Mouse (Mus musculus) kidney, adult 2 months (tissue): ENCODE data around the gene Siva1. TPM values are rescaled to one million over a fixed set of nuclear protein-coding genes. Genes with fewer than 3 reads are reported as not detected.
A peak's percentile ranks its signal among the peaks of the same experiment; 100 is the strongest.

Source experiments
- DNase-seq: peaks from one replicate; pipeline ENCODE4 v3.0.0; 2021
- H3K27ac ChIP-seq: fragments of 200-500 bp; 2 replicates; pipeline ENCODE4 v1.5.1; 2012; ENCODE audit warnings: low read depth, low read length, control low read depth, inconsistent platforms; ENCODE audit not compliant: insufficient read depth
- H3K27me3 ChIP-seq: fragments of 200-500 bp; replicated peaks from 2 replicates; pipeline ENCODE4 v1.6.1; 2012; ENCODE audit warnings: mild to moderate bottlenecking, moderate library complexity, low read length, inconsistent platforms; ENCODE audit not compliant: control insufficient read depth, insufficient read depth
- H3K36me3 ChIP-seq: fragments of 200-500 bp; 2 replicates; pipeline ENCODE4 v1.6.1; 2012; ENCODE audit warnings: mild to moderate bottlenecking, moderate library complexity, low read length, inconsistent platforms; ENCODE audit not compliant: control insufficient read depth, insufficient read depth
- H3K4me1 ChIP-seq: fragments of 200-500 bp; 2 replicates; pipeline ENCODE4 v1.6.1; 2011; ENCODE audit warnings: low read length; ENCODE audit not compliant: control insufficient read depth, insufficient read depth
- H3K4me3 ChIP-seq: fragments of 200-500 bp; 2 replicates; pipeline ENCODE4 v1.5.1; 2011; ENCODE audit warnings: mild to moderate bottlenecking, low read depth, low read length, control low read depth; ENCODE audit not compliant: insufficient read depth
- CTCF ChIP-seq: fragments of 200-500 bp; conservative IDR thresholded peaks from 2 replicates; pipeline ENCODE4 v1.5.1; 2011; ENCODE audit warnings: low read depth, mild to moderate bottlenecking, control low read depth, low read length, moderate library complexity, mixed read lengths; ENCODE audit not compliant: insufficient read depth, insufficient read length
- POLR2A ChIP-seq: fragments of 200-500 bp; IDR thresholded peaks from one replicate; pipeline ENCODE4 v1.6.1; 2011; ENCODE audit warnings: low read depth, low read length, control low read depth
- WGBS: fragments of 180-500 bp; shearing (Covaris S2); methylation state at CpG from one replicate; pipeline ENCODE4 v1.1.7; 2018; 5-methylcytosine and 5-hydroxymethylcytosine counted together
- polyA plus RNA-seq: library from polyadenylated mRNA; depleted of rRNA; stranded (reverse); fragments of >200 nt; gene quantifications from 2 replicates; pipeline ENCODE4 v1.2.3, GENCODE M21; 2012

Gene Siva1
- polyA plus RNA-seq, 1 experiment = 27.8 TPM

DNA sequence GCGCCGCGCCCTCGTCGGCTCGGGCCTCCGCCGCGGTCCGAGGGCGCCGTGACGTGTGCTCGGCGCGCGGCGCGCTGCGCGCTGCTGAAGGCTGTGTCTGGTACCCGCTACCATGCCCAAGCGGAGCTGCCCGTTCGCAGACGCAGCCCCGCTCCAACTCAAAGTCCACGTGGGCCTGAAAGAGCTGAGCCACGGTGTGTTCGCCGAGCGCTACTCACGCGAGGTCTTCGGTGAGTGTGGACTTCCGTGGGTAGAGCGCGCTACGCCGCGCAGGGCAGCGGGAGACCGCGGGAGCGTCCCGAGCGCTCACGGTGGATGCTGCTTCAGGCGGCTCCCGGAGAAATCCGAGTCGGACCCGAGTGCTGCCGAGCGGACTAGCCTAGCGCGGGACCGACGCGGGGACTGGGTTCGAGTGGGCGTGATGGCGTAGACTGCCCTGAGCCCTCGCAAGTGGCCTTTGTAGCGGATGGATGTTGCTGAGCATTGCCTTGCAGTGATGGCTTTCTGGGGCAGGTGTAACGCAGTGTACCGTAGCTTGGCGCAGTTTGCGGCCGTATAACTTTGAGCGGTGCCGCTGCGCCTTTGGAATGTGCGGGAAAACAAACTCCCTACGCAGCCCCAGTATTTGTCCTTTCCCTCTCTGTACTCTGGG is 502 bp downstream of the Siva1 start:
- H3K36me3 ChIP-seq = no peaks in the 10 kb centered on the region
- DNase-seq = no peak
- peak overlapping the region; percentile 40; the same call in 1 of the 2 replicates for H3K27ac ChIP-seq
- under 1% methylated on average over 75 of the region's 75 CpGs for WGBS
- H3K4me1 ChIP-seq = no peaks in the 10 kb centered on the region
- H3K4me3 ChIP-seq = peak overlapping the region; percentile 65
- no peak for TF ChIP-seq CTCF
- no peak for TF ChIP-seq POLR2A
- no peaks in the 10 kb centered on the region for H3K27me3 ChIP-seq

DNA sequence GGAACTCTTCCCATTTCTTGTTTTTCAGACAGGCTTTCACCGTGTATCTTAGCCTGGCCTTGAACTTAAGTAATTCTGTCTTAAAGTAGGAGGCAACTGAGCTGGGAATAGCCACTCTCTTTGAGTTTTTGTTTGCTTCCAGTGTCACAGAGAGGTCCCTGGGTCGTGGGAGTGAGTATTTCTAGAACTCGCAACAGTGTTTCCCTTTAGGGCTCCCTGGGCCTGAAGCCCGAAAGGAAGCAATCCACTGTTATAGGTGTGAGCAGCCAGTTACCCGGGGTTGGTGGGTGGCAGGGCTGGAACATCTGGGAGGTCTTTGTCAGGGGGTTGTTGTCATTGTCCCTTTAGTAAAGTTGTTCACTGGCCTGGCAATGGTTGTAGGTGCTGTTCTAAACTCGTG is 1.7 kb downstream of the Siva1 start:
- 62% methylated on average over 6 of the region's 6 CpGs for WGBS
- DNase-seq = no peak
- Histone ChIP-seq H3K4me1 (no peaks in the 10 kb centered on the region), H3K27me3 (no peaks in the 10 kb centered on the region), H3K36me3 (no peaks in the 10 kb centered on the region), H3K27ac (no peak overlapping the region), H3K4me3 (no peak overlapping the region)
- TF ChIP-seq POLR2A (no peak), CTCF (no peak)

DNA sequence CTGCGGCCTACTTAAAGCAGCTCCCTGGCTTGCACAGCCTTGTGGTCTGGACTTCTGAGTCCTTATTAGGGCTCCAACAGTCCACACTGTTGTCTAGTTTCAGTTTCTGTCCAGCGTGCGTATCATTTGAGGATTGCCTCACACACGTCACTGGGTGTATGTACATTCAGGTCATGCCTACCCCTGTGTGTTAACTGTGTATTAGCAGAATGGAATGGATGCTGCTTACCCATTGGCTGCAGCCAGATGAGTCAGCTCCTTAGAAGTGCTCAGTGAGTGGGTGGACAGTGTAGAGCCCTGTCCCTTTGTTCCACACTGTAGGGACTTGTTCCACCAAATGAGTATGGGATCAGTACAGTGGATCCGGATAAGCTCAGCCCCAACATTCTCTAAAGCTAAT is 3.6 kb downstream of the Siva1 start:
- WGBS = 89% methylated on average over 5 of the region's 5 CpGs
- no peaks in the 10 kb centered on the region for H3K36me3 ChIP-seq
- DNase-seq = no peak
- H3K4me3 ChIP-seq = no peak overlapping the region
- no peaks in the 10 kb centered on the region for H3K27me3 ChIP-seq
- H3K4me1 ChIP-seq = no peaks in the 10 kb centered on the region
- no peak overlapping the region for H3K27ac ChIP-seq
- TF ChIP-seq CTCF = no peak
- no peak for TF ChIP-seq POLR2A

DNA sequence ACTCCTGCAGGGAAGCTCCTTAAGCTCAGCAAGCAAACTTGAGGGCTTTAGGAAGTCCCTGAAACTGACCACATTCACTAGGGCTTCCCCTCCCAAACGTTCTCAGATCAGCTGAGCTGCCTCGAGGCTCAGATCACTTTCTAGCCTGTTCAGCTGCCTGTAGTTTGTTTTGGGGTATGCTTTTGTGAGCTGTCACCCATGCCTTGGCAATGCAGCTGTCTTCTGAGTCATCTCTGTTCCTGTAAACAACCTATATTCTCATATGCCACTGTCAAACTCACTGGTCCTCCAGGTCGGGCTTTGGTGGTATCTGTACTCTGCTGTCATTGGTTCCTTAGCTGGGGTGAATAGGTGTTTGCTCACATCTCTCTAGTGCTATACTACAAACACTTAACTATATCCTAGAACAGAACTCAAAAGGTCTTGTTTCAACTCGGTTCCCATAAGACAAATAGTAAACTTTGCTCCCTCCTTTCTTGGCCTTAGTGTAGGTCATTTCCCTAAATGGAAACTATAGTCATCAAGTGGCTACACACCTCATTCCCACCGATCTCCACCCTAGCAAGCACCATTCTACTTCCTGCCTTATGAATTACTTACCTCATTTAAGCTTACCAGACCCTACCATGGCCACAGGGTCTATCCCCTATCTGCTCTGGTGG is 7.4 kb downstream of the Siva1 start:
- no peak for TF ChIP-seq CTCF
- TF ChIP-seq POLR2A = no peak
- WGBS = 70% methylated on average over 5 of the region's 5 CpGs

DNA sequence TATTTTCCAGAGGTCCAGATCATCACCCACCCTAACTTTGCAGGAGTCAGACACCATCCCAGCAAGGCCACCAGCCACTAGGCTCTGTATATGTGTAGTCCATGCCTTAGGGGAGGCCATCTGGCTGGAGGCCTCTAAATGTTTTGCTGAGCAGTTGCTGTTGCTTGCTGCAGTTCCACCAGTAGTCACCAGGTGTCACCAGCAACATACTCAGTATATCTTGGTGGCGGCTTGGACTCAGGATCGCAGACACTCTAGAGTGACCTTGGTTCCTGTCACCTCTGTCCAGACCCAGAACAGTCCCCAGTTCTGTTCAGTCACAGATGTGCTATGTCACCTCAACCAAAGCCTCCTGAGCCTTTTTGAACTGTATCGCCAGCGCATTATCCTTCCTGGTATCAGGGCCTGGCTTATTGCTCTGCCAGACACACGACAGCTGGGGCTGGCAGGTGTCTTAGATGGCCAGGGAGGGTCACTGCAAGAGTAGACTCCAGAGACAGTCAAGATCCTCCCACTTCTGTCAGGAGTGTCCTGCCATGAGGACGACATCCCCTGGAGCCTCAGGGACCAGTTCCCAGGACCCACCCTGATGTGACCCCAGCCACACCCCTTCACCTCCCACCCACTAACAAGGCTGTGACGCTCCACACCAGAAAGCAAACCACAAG is 8.8 kb downstream of the Siva1 start:
- TF ChIP-seq CTCF = peak; percentile 99
- TF ChIP-seq POLR2A = no peak
- no peaks in the 10 kb centered on the region for H3K4me1 ChIP-seq
- 31% methylated on average over 7 of the region's 7 CpGs for WGBS
- H3K4me3 ChIP-seq = no peak overlapping the region
- no peak overlapping the region for H3K27ac ChIP-seq
- no peaks in the 10 kb centered on the region for H3K27me3 ChIP-seq
- DNase-seq = peak; percentile 91
- no peaks in the 10 kb centered on the region for H3K36me3 ChIP-seq

More for the DNA sequence above, 7.4 kb downstream of the Siva1 start:
- H3K27me3 ChIP-seq = no peaks in the 10 kb centered on the region
- no peaks in the 10 kb centered on the region for H3K36me3 ChIP-seq
- no peak overlapping the region for H3K4me3 ChIP-seq
- H3K27ac ChIP-seq = no peak overlapping the region
- no peak for DNase-seq
- no peaks in the 10 kb centered on the region for H3K4me1 ChIP-seq

DNA sequence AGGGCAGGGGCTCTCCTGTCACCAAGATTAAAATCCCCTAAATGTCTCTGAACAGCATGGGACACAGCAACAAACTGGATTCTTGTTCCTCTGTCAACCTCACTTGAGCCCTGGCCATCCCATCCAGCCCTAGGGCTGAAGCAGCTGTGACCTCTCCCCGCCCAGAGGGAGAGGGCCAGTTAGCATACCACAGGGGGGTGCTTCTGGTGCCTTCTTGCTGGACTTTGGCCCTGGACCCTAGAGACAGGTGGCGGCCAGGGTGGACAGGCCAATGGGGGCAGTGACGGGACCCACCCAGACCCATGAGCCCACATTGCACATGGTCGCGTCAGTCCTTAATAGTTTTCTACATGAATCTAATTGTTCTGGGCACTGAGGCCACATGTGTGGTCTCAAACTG is 9.6 kb downstream of the Siva1 start:
- Histone ChIP-seq H3K36me3 (no peaks in the 10 kb centered on the region), H3K4me1 (no peaks in the 10 kb centered on the region), H3K27me3 (no peaks in the 10 kb centered on the region), H3K4me3 (no peak overlapping the region), H3K27ac (no peak overlapping the region)
- no peak for DNase-seq
- TF ChIP-seq CTCF (no peak), POLR2A (no peak)
- 85% methylated on average over 5 of the region's 5 CpGs for WGBS

DNA sequence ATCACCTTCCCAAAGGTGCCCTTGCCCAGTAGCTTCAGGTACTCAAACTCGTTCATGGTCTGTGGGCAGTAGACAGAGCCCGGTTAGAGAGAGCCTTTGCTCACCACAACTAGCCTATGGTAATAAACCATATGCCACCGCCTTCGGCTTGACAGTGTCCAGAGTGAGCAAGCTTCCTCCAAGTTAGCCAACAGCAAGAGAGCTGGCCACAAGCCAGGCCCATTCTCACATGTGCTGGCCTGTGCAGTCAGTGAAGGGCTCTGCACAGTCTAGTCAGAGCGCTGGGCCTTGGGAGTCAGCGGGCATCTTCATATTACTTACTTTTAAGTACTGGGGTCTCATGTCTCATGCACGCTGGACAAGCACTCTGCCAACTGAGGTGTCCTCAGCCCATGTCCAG is 14.1 kb downstream of the Siva1 start:
- Histone ChIP-seq H3K27ac (no peak overlapping the region), H3K4me3 (no peak overlapping the region), H3K4me1 (no peaks in the 10 kb centered on the region), H3K36me3 (no peaks in the 10 kb centered on the region), H3K27me3 (no peaks in the 10 kb centered on the region)
- TF ChIP-seq CTCF (no peak), POLR2A (no peak)
- 73% methylated on average over 7 of the region's 7 CpGs for WGBS
- no peak for DNase-seq

DNA sequence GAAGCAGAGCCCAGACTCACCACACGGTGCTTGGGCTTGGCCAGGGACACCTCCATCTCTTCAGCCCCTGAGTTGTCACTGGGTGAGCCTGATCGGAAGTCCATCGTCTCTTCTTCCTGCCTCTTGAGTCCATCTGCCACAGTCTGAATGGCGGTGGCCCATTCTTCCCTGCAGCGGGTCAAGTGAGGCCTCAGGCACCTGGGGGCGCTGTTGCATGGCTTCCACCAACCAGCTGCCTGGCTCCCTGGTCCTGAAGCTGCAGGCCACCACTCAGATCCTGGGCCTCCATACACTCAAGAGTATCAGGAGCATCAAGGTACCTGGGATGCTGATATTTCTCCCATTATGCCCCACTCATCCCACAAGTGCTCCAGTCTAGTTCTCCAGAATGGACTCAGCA is 14.6 kb downstream of the Siva1 start:
- no peak overlapping the region for H3K4me3 ChIP-seq
- H3K36me3 ChIP-seq = no peaks in the 10 kb centered on the region
- DNase-seq = peak; percentile 70
- no peaks in the 10 kb centered on the region for H3K4me1 ChIP-seq
- 87% methylated on average over 6 of the region's 6 CpGs for WGBS
- no peak overlapping the region for H3K27ac ChIP-seq
- TF ChIP-seq POLR2A (no peak), CTCF (peak; percentile 53)
- no peaks in the 10 kb centered on the region for H3K27me3 ChIP-seq
